Mouse (Mus musculus): Measurements from ENCODE around the gene Stat5a. TPM values are rescaled to one million over a fixed set of nuclear protein-coding genes. Genes with fewer than 3 reads are reported as not detected.

Gene Stat5a
- polyA plus RNA-seq, 1 experiment from 2014 or later = 5.5 TPM

GRCm38 (mm10) chr11:100840866-100841265 is 18.3 kb upstream of the Stat5a start:
- Histone ChIP-seq H3K4me3 (replicated peaks) (no peak overlapping the region), H3K4me2 (replicated peaks) (no peak overlapping the region), H3K27me3 (replicated peaks) (no peaks in the 10 kb centered on the region), H3K9me3 (no peaks in the 10 kb centered on the region), H3K9ac (no peak overlapping the region), H3K4me1 (replicated peaks) (peaks cover 6% of the 10 kb centered on the region; the same call in 1 of the 2 replicates), H3K27ac (no peak overlapping the region), H3K36me3 (no peaks in the 10 kb centered on the region)
- ATAC-seq = no peak
- WGBS = 67% methylated on average over 12 of the region's 12 CpGs

GRCm38 (mm10) chr11:100842025-100842424 is 17.1 kb upstream of the Stat5a start:
- no peak for ATAC-seq
- Histone ChIP-seq H3K4me1 (replicated peaks) (peaks cover 6% of the 10 kb centered on the region; the same call in 1 of the 2 replicates), H3K9me3 (no peaks in the 10 kb centered on the region), H3K4me3 (replicated peaks) (no peak overlapping the region), H3K36me3 (no peaks in the 10 kb centered on the region), H3K9ac (no peak overlapping the region), H3K4me2 (replicated peaks) (no peak overlapping the region), H3K27me3 (replicated peaks) (no peaks in the 10 kb centered on the region), H3K27ac (no peak overlapping the region)
- WGBS = 64% methylated on average over 7 of the region's 7 CpGs

GRCm38 (mm10) chr11:100843070-100843669 is 16.0 kb upstream of the Stat5a start:
- Histone ChIP-seq H3K9me3 (no peaks in the 10 kb centered on the region), H3K27me3 (replicated peaks) (no peaks in the 10 kb centered on the region), H3K4me3 (replicated peaks) (no peak overlapping the region), H3K36me3 (no peaks in the 10 kb centered on the region), H3K4me2 (replicated peaks) (no peak overlapping the region), H3K4me1 (replicated peaks) (peaks cover 6% of the 10 kb centered on the region; the same call in 1 of the 2 replicates), H3K9ac (no peak overlapping the region), H3K27ac (no peak overlapping the region)
- no peak for ATAC-seq
- WGBS = 92% methylated on average over 8 of the region's 8 CpGs

- no peak overlapping the region for H3K9ac ChIP-seq
- no peak overlapping the region for H3K4me3 ChIP-seq (replicated peaks)
- WGBS = 89% methylated on average over 4 of the region's 4 CpGs
- H3K4me2 ChIP-seq (replicated peaks) = no peak overlapping the region
- no peaks in the 10 kb centered on the region for H3K27me3 ChIP-seq (replicated peaks)
- no peaks in the 10 kb centered on the region for H3K9me3 ChIP-seq
- H3K36me3 ChIP-seq = no peaks in the 10 kb centered on the region
- H3K4me1 ChIP-seq (replicated peaks) = peaks cover 13% of the 10 kb centered on the region; the same call in 1 of the 2 replicates
- no peak overlapping the region for H3K27ac ChIP-seq
- no peak for ATAC-seq
These were observed 15.0 kb upstream of the Stat5a start for GRCm38 (mm10) chr11:100844121-100844520.

GRCm38 (mm10) chr11:100845793-100846192 is 13.4 kb upstream of the Stat5a start:
- Histone ChIP-seq H3K9me3 (no peaks in the 10 kb centered on the region), H3K36me3 (no peaks in the 10 kb centered on the region), H3K4me1 (replicated peaks) (peaks cover 19% of the 10 kb centered on the region; the same call in 1 of the 2 replicates), H3K4me2 (replicated peaks) (no peak overlapping the region), H3K27ac (no peak overlapping the region), H3K9ac (no peak overlapping the region), H3K4me3 (replicated peaks) (no peak overlapping the region), H3K27me3 (replicated peaks) (no peaks in the 10 kb centered on the region)
- WGBS = 85% methylated on average over 6 of the region's 6 CpGs
- ATAC-seq = no peak

GRCm38 (mm10) chr11:100847572-100847971 is 11.6 kb upstream of the Stat5a start:
- 86% methylated on average over 4 of the region's 4 CpGs for WGBS
- no peak overlapping the region for H3K4me2 ChIP-seq (replicated peaks)
- H3K9ac ChIP-seq = no peak overlapping the region
- H3K27ac ChIP-seq = no peak overlapping the region
- H3K4me1 ChIP-seq (replicated peaks) = peaks cover 21% of the 10 kb centered on the region
- no peaks in the 10 kb centered on the region for H3K9me3 ChIP-seq
- ATAC-seq = no peak
- H3K27me3 ChIP-seq (replicated peaks) = no peaks in the 10 kb centered on the region
- H3K36me3 ChIP-seq = no peaks in the 10 kb centered on the region
- no peak overlapping the region for H3K4me3 ChIP-seq (replicated peaks)

GRCm38 (mm10) chr11:100848080-100848479 is 11.1 kb upstream of the Stat5a start:
- Histone ChIP-seq H3K4me2 (replicated peaks) (no peak overlapping the region), H3K4me3 (replicated peaks) (no peak overlapping the region), H3K27me3 (replicated peaks) (no peaks in the 10 kb centered on the region), H3K36me3 (no peaks in the 10 kb centered on the region), H3K4me1 (replicated peaks) (peaks cover 21% of the 10 kb centered on the region), H3K27ac (no peak overlapping the region), H3K9ac (no peak overlapping the region), H3K9me3 (no peaks in the 10 kb centered on the region)
- 63% methylated on average over 4 of the region's 4 CpGs for WGBS
- ATAC-seq = no peak

- Histone ChIP-seq H3K9me3 (no peaks in the 10 kb centered on the region), H3K4me3 (replicated peaks) (peak overlapping the region; percentile 100), H3K36me3 (no peaks in the 10 kb centered on the region), H3K4me2 (replicated peaks) (peak overlapping the region; percentile 87), H3K27ac (no peak overlapping the region), H3K9ac (peak overlapping the region; percentile 99; the same call in 1 of the 2 replicates), H3K27me3 (replicated peaks) (no peaks in the 10 kb centered on the region), H3K4me1 (replicated peaks) (peaks cover 21% of the 10 kb centered on the region)
- 62% methylated on average over 6 of the region's 6 CpGs for WGBS
- ATAC-seq = no peak
These were observed 10.3 kb upstream of the Stat5a start for GRCm38 (mm10) chr11:100848789-100849379.

- H3K36me3 ChIP-seq = no peaks in the 10 kb centered on the region
- H3K4me3 ChIP-seq (replicated peaks) = peak overlapping the region; percentile 100
- no peaks in the 10 kb centered on the region for H3K27me3 ChIP-seq (replicated peaks)
- peaks cover 21% of the 10 kb centered on the region for H3K4me1 ChIP-seq (replicated peaks)
- WGBS = 2% methylated on average over 13 of the region's 13 CpGs
- H3K9me3 ChIP-seq = no peaks in the 10 kb centered on the region
- H3K9ac ChIP-seq = peak overlapping the region; percentile 99
- peak overlapping the region; percentile 87 for H3K4me2 ChIP-seq (replicated peaks)
- 0 out of 2 replicates have a peak, but pooled peaks have one; percentile 3 for ATAC-seq
- peak overlapping the region; percentile 92 for H3K27ac ChIP-seq
These were observed 9.6 kb upstream of the Stat5a start for GRCm38 (mm10) chr11:100849456-100850037.

GRCm38 (mm10) chr11:100850038-100850777 is 8.9 kb upstream of the Stat5a start, which contains the start of gene Stat5b:
Gene Stat5b, minus strand, starts transcription at chr11:100850724.
- peak within 1 kb of the TSS; percentile 99 for H3K9ac ChIP-seq
- peak; percentile 90 for ATAC-seq
- no peaks in the 10 kb centered on the region for H3K27me3 ChIP-seq (replicated peaks)
- H3K36me3 ChIP-seq = no peaks in the 10 kb centered on the region
- no peaks in the 10 kb centered on the region for H3K9me3 ChIP-seq
- peak within 1 kb of the TSS; percentile 87 for H3K4me2 ChIP-seq (replicated peaks)
- H3K27ac ChIP-seq = peak within 1 kb of the TSS; percentile 92
- peak within 1 kb of the TSS; percentile 100 for H3K4me3 ChIP-seq (replicated peaks)
- WGBS = under 1% methylated on average over 83 of the region's 104 CpGs
- H3K4me1 ChIP-seq (replicated peaks) = peaks cover 21% of the 10 kb centered on the region

- ATAC-seq = peak; percentile 72
- WGBS = 3% methylated on average over 33 of the region's 33 CpGs
- Histone ChIP-seq H3K9me3 (no peaks in the 10 kb centered on the region), H3K36me3 (no peaks in the 10 kb centered on the region), H3K4me2 (replicated peaks) (peak overlapping the region; percentile 87), H3K4me3 (replicated peaks) (peak overlapping the region; percentile 100), H3K4me1 (replicated peaks) (peaks cover 21% of the 10 kb centered on the region), H3K9ac (peak overlapping the region; percentile 99), H3K27me3 (replicated peaks) (no peaks in the 10 kb centered on the region), H3K27ac (peak overlapping the region; percentile 92)
These were observed 8.2 kb upstream of the Stat5a start for GRCm38 (mm10) chr11:100850778-100851528.
